Mouse (Mus musculus) limb, embryonic 12.5 days (tissue): ENCODE measurements around the gene Vmp1. TPM values are rescaled to one million over a fixed set of nuclear protein-coding genes. Genes with fewer than 3 reads are reported as not detected.
A peak's percentile ranks its signal among the peaks of the same experiment; 100 is the strongest.

Experiments used
- ATAC-seq: fragments of 200-750 bp; cut with Nextera tagmentation; 2 replicates; pipeline ENCODE4 v1.8.0; 2017; ENCODE audit warnings: low read depth, moderate TSS enrichment; ENCODE audit not compliant: insufficient number of reproducible peaks, insufficient read depth, low FRiP score, low TSS enrichment
- H3K27ac ChIP-seq: fragments of 300-500 bp; sonication (generic); 2 replicates; pipeline ENCODE4 v1.5.1; 2016; ENCODE audit warnings: mild to moderate bottlenecking, moderate library complexity
- H3K27me3 ChIP-seq: fragments of 300-500 bp; sonication (generic); 2 replicates; pipeline ENCODE4 v1.6.1; 2016; ENCODE audit warnings: mild to moderate bottlenecking, moderate library complexity
- H3K36me3 ChIP-seq: fragments of 300-500 bp; sonication (generic); 2 replicates; pipeline ENCODE4 v1.6.1; 2016; ENCODE audit warnings: mild to moderate bottlenecking, moderate library complexity
- H3K4me1 ChIP-seq: fragments of 300-500 bp; sonication (generic); replicated peaks from 2 replicates; pipeline ENCODE4 v1.6.1; 2016
- H3K4me2 ChIP-seq: fragments of 300-500 bp; sonication (generic); 2 replicates; pipeline ENCODE4 v1.6.1; 2016; ENCODE audit warnings: mild to moderate bottlenecking, moderate library complexity
- H3K4me3 ChIP-seq: fragments of 300-500 bp; sonication (generic); replicated peaks from 2 replicates; pipeline ENCODE4 v1.5.1; 2016; ENCODE audit warnings: mild to moderate bottlenecking
- H3K9ac ChIP-seq: fragments of 300-500 bp; sonication (generic); replicated peaks from 2 replicates; pipeline ENCODE4 v1.6.1; 2016; ENCODE audit warnings: mild to moderate bottlenecking, moderate library complexity
- H3K9me3 ChIP-seq: fragments of 300-500 bp; sonication (generic); 2 replicates; pipeline ENCODE4 v1.6.1; 2016; ENCODE audit warnings: mild to moderate bottlenecking, moderate library complexity
- WGBS: fragments of 180-500 bp; shearing (Covaris S2); methylation state at CpG from one replicate; pipeline ENCODE4 v1.1.7; 2016; 5-methylcytosine and 5-hydroxymethylcytosine counted together
- polyA plus RNA-seq: library from polyadenylated mRNA; unstranded; fragments of >200 nt; fragmentation: Nextera tagmentation; extraction: Ambion mirVana; gene quantifications from 2 replicates; pipeline ENCODE4 v1.2.1, GENCODE M21; 2016

The Vmp1 gene
- polyA plus RNA-seq, result 79.8 and 85.1 TPM in 2 replicates

- no peaks in the 10 kb centered on the region for H3K9me3 ChIP-seq
- no peaks in the 10 kb centered on the region for H3K27me3 ChIP-seq
- peak within 1 kb of the TSS; percentile 91 for H3K27ac ChIP-seq
- peak within 1 kb of the TSS; percentile 75 for H3K4me2 ChIP-seq
- H3K36me3 ChIP-seq, result peaks cover 20% of the 10 kb centered on the region
- peak; percentile 94 for ATAC-seq
- H3K9ac ChIP-seq, result peak within 1 kb of the TSS; percentile 83
- H3K4me1 ChIP-seq, result peaks cover 21% of the 10 kb centered on the region
- peak within 1 kb of the TSS; percentile 79 for H3K4me3 ChIP-seq
- under 1% methylated on average over 56 of the region's 56 CpGs for WGBS
These were observed at the start of gene Vmp1, which contains the start of gene Ptrh2 for GRCm38 (mm10) chr11:86683395-86684125. Gene Vmp1, minus strand, starts transcription at chr11:86683836. Gene Ptrh2, plus strand, starts transcription at chr11:86683985.

GRCm38 (mm10) chr11:86731443-86731842 lies 47.8 kb upstream of the Vmp1 start:
- Histone ChIP-seq H3K4me2 (no peak overlapping the region), H3K27ac (no peak overlapping the region), H3K9ac (no peak overlapping the region), H3K27me3 (no peaks in the 10 kb centered on the region), H3K4me1 (no peaks in the 10 kb centered on the region), H3K36me3 (peaks cover 70% of the 10 kb centered on the region), H3K9me3 (no peaks in the 10 kb centered on the region), H3K4me3 (no peak overlapping the region)
- 87% methylated on average over 2 of the region's 2 CpGs for WGBS
- no peak for ATAC-seq

- Histone ChIP-seq H3K36me3 (peaks cover 72% of the 10 kb centered on the region), H3K4me1 (no peaks in the 10 kb centered on the region), H3K4me2 (no peak overlapping the region), H3K9me3 (no peaks in the 10 kb centered on the region), H3K27ac (no peak overlapping the region), H3K9ac (no peak overlapping the region), H3K27me3 (no peaks in the 10 kb centered on the region), H3K4me3 (no peak overlapping the region)
- ATAC-seq, result no peak
These were observed 42.0 kb upstream of the Vmp1 start for GRCm38 (mm10) chr11:86725607-86726006.

GRCm38 (mm10) chr11:86724982-86725381 lies 41.3 kb upstream of the Vmp1 start:
- H3K36me3 ChIP-seq, result peaks cover 74% of the 10 kb centered on the region
- 92% methylated on average over 7 of the region's 7 CpGs for WGBS

GRCm38 (mm10) chr11:86724004-86724403 lies 40.4 kb upstream of the Vmp1 start:
- H3K27me3 ChIP-seq, result no peaks in the 10 kb centered on the region
- no peaks in the 10 kb centered on the region for H3K9me3 ChIP-seq
- H3K4me1 ChIP-seq, result no peaks in the 10 kb centered on the region
- no peak overlapping the region for H3K4me3 ChIP-seq
- no peak for ATAC-seq
- H3K9ac ChIP-seq, result no peak overlapping the region
- H3K4me2 ChIP-seq, result no peak overlapping the region
- H3K27ac ChIP-seq, result no peak overlapping the region
- peaks cover 76% of the 10 kb centered on the region for H3K36me3 ChIP-seq
- 93% methylated on average over 3 of the region's 3 CpGs for WGBS

More at GRCm38 (mm10) chr11:86724982-86725381, 41.3 kb upstream of the Vmp1 start:
- H3K4me2 ChIP-seq, result no peak overlapping the region
- H3K4me3 ChIP-seq, result no peak overlapping the region
- H3K27me3 ChIP-seq, result no peaks in the 10 kb centered on the region
- H3K27ac ChIP-seq, result no peak overlapping the region
- no peaks in the 10 kb centered on the region for H3K4me1 ChIP-seq
- H3K9me3 ChIP-seq, result no peaks in the 10 kb centered on the region
- no peak for ATAC-seq
- H3K9ac ChIP-seq, result no peak overlapping the region

GRCm38 (mm10) chr11:86719390-86719789 lies 35.8 kb upstream of the Vmp1 start:
- Histone ChIP-seq H3K27ac (no peak overlapping the region), H3K4me2 (no peak overlapping the region), H3K27me3 (no peaks in the 10 kb centered on the region), H3K9me3 (no peaks in the 10 kb centered on the region), H3K4me3 (no peak overlapping the region), H3K36me3 (peaks cover 81% of the 10 kb centered on the region), H3K4me1 (no peaks in the 10 kb centered on the region), H3K9ac (no peak overlapping the region)
- ATAC-seq, result no peak
- WGBS, result 97% methylated on average over 8 of the region's 8 CpGs

GRCm38 (mm10) chr11:86718369-86718768 lies 34.7 kb upstream of the Vmp1 start:
- Histone ChIP-seq H3K9me3 (no peaks in the 10 kb centered on the region), H3K4me2 (no peak overlapping the region), H3K4me1 (no peaks in the 10 kb centered on the region), H3K4me3 (no peak overlapping the region), H3K27me3 (no peaks in the 10 kb centered on the region), H3K9ac (no peak overlapping the region), H3K36me3 (peaks cover 81% of the 10 kb centered on the region), H3K27ac (no peak overlapping the region)
- no peak for ATAC-seq
- whole genome bisulfite sequencing, result 94% methylated on average over 3 of the region's 3 CpGs

- WGBS, result 89% methylated on average over 6 of the region's 6 CpGs
- Histone ChIP-seq H3K4me3 (no peak overlapping the region), H3K9ac (no peak overlapping the region), H3K4me1 (no peaks in the 10 kb centered on the region), H3K27me3 (no peaks in the 10 kb centered on the region), H3K27ac (no peak overlapping the region), H3K4me2 (no peak overlapping the region), H3K36me3 (peaks cover 84% of the 10 kb centered on the region), H3K9me3 (no peaks in the 10 kb centered on the region)
- ATAC-seq, result no peak
These were observed 33.9 kb upstream of the Vmp1 start for GRCm38 (mm10) chr11:86717306-86718065.

GRCm38 (mm10) chr11:86714606-86715005 lies 31.0 kb upstream of the Vmp1 start:
- Histone ChIP-seq H3K36me3 (peaks cover 91% of the 10 kb centered on the region), H3K4me1 (no peaks in the 10 kb centered on the region), H3K9me3 (no peaks in the 10 kb centered on the region), H3K9ac (no peak overlapping the region), H3K4me2 (no peak overlapping the region), H3K27me3 (no peaks in the 10 kb centered on the region), H3K27ac (no peak overlapping the region), H3K4me3 (no peak overlapping the region)
- no peak for ATAC-seq

- H3K4me1 ChIP-seq, result no peaks in the 10 kb centered on the region
- no peak overlapping the region for H3K9ac ChIP-seq
- WGBS, result 87% methylated on average over 4 of the region's 4 CpGs
- H3K27me3 ChIP-seq, result no peaks in the 10 kb centered on the region
- H3K4me3 ChIP-seq, result no peak overlapping the region
- no peak overlapping the region for H3K27ac ChIP-seq
- H3K9me3 ChIP-seq, result no peaks in the 10 kb centered on the region
- no peak overlapping the region for H3K4me2 ChIP-seq
- H3K36me3 ChIP-seq, result peaks cover 94% of the 10 kb centered on the region
- no peak for ATAC-seq
These were observed 17.5 kb upstream of the Vmp1 start for GRCm38 (mm10) chr11:86701151-86701550.

GRCm38 (mm10) chr11:86695461-86695860 lies 11.8 kb upstream of the Vmp1 start:
- Histone ChIP-seq H3K9me3 (no peaks in the 10 kb centered on the region), H3K4me1 (no peaks in the 10 kb centered on the region), H3K27ac (no peak overlapping the region), H3K27me3 (no peaks in the 10 kb centered on the region), H3K36me3 (peaks cover 94% of the 10 kb centered on the region), H3K4me2 (no peak overlapping the region), H3K9ac (no peak overlapping the region), H3K4me3 (no peak overlapping the region)
- no peak for ATAC-seq
- WGBS, result 78% methylated on average over 4 of the region's 4 CpGs
